Mouse (Mus musculus) heart, postnatal 0 days (tissue): ENCODE results near the gene Ptpn9. TPM values are rescaled to one million over a fixed set of nuclear protein-coding genes. Genes with fewer than 3 reads are reported as not detected.

Source experiments
- ATAC-seq: fragments of 200-750 bp; cut with Nextera tagmentation; 2 replicates; pipeline ENCODE4 v1.8.0; 2017; ENCODE audit warnings: low read depth, moderate number of reproducible peaks, moderate library complexity; ENCODE audit not compliant: insufficient read depth
- DNase-seq: peaks from one replicate; pipeline ENCODE4 v3.0.0-alpha.2; 2016; ENCODE audit warnings: low spot score
- H3K27ac ChIP-seq: fragments of 300-500 bp; sonication (generic); 2 replicates; pipeline ENCODE4 v1.5.1; 2014; ENCODE audit warnings: low read depth, mild to moderate bottlenecking
- H3K27me3 ChIP-seq: fragments of 300-500 bp; sonication (generic); 2 replicates; pipeline ENCODE4 v1.6.1; 2014; ENCODE audit warnings: low read length, mixed read lengths; ENCODE audit not compliant: control insufficient read depth, insufficient read depth
- H3K36me3 ChIP-seq: fragments of 300-500 bp; sonication (generic); replicated peaks from 2 replicates; pipeline ENCODE4 v1.6.1; 2014; ENCODE audit warnings: low read length, mixed read lengths; ENCODE audit not compliant: control insufficient read depth, insufficient read depth
- H3K4me1 ChIP-seq: fragments of 300-500 bp; sonication (generic); 2 replicates; pipeline ENCODE4 v1.6.1; 2014; ENCODE audit warnings: antibody characterized with exemption; ENCODE audit not compliant: control insufficient read depth, insufficient read depth
- H3K4me2 ChIP-seq: fragments of 300-500 bp; sonication (generic); 2 replicates; pipeline ENCODE4 v1.6.1; 2014; ENCODE audit warnings: low read depth, mild to moderate bottlenecking, low read length, moderate library complexity
- H3K4me3 ChIP-seq: fragments of 300-500 bp; sonication (generic); 2 replicates; pipeline ENCODE4 v1.5.1; 2014; ENCODE audit warnings: low read depth, low read length
- H3K9ac ChIP-seq: fragments of 300-500 bp; sonication (generic); replicated peaks from 2 replicates; pipeline ENCODE4 v1.6.1; 2014; ENCODE audit warnings: low read depth, low read length, mixed read lengths
- H3K9me3 ChIP-seq: fragments of 300-500 bp; sonication (generic); replicated peaks from 2 replicates; pipeline ENCODE4 v1.6.1; 2016; ENCODE audit warnings: low read length; ENCODE audit not compliant: control insufficient read depth
- CTCF ChIP-seq: IDR thresholded peaks from 2 replicates; pipeline ENCODE4 v1.5.1; 2016; ENCODE audit warnings: antibody characterized with exemption, control low read depth, low read depth
- EP300 ChIP-seq: IDR thresholded peaks from 2 replicates; pipeline ENCODE4 v1.6.1; 2016; ENCODE audit warnings: antibody characterized with exemption, low read depth
- WGBS: fragments of 180-500 bp; shearing (Covaris S2); extraction: QIAGEN DNeasy Blood & Tissue Kit; methylation state at CpG from one replicate; pipeline ENCODE4 v1.1.7; 2014; 5-methylcytosine and 5-hydroxymethylcytosine counted together
- polyA plus RNA-seq: library from polyadenylated mRNA; unstranded; fragments of >200 nt; fragmentation: Nextera tagmentation; extraction: Ambion mirVana; gene quantifications from 2 replicates; pipeline ENCODE4 v1.2.1, GENCODE M21; 2015
- total RNA-seq: library from RNA; depleted of rRNA; stranded (reverse); fragments of >200 nt; gene quantifications from 2 replicates; pipeline ENCODE4 v1.2.3, GENCODE M21; 2014; ENCODE audit warnings: low replicate concordance

Gene Ptpn9
- total and polyA plus RNA-seq, 2 experiments from 2014 or later, result 8.9 to 22.2 TPM

GRCm38 (mm10) chr9:56953562-56953961 is 41.2 kb upstream of the Ptpn9 start:
- Histone ChIP-seq H3K9me3 (no peaks in the 10 kb centered on the region), H3K4me1 (0 out of 2 replicates have a peak, but pooled peaks cover 5% of the 10 kb centered on the region), H3K36me3 (no peaks in the 10 kb centered on the region), H3K27me3 (no peaks in the 10 kb centered on the region), H3K9ac (no peak overlapping the region), H3K4me3 (no peak overlapping the region), H3K4me2 (no peak overlapping the region), H3K27ac (no peak overlapping the region)
- TF ChIP-seq CTCF (no peak), EP300 (no peak)
- DNase-seq (no peak), ATAC-seq (no peak)
- WGBS, result 91% methylated on average over 1 of the region's 1 CpGs

- Histone ChIP-seq H3K4me1 (no peaks in the 10 kb centered on the region), H3K4me2 (no peak overlapping the region), H3K9ac (no peak overlapping the region), H3K27me3 (no peaks in the 10 kb centered on the region), H3K9me3 (no peaks in the 10 kb centered on the region), H3K36me3 (peaks cover 4% of the 10 kb centered on the region; the same call in 1 of the 2 replicates), H3K4me3 (no peak overlapping the region), H3K27ac (no peak overlapping the region)
- TF ChIP-seq CTCF (no peak), EP300 (no peak)
- 69% methylated on average over 7 of the region's 7 CpGs for WGBS
- ATAC-seq (no peak), DNase-seq (no peak)
Measured at GRCm38 (mm10) chr9:56956966-56957675, 37.6 kb upstream of the Ptpn9 start.

- ATAC-seq, result no peak
- 83% methylated on average over 2 of the region's 2 CpGs for WGBS
- Histone ChIP-seq H3K4me1 (no peaks in the 10 kb centered on the region), H3K36me3 (peaks cover 13% of the 10 kb centered on the region), H3K4me3 (no peak overlapping the region), H3K9ac (no peak overlapping the region), H3K4me2 (no peak overlapping the region), H3K9me3 (no peaks in the 10 kb centered on the region), H3K27ac (no peak overlapping the region), H3K27me3 (no peaks in the 10 kb centered on the region)
- TF ChIP-seq CTCF (no peak), EP300 (no peak)
- DNase-seq, result no peak
Measured at GRCm38 (mm10) chr9:56958689-56959088, 36.0 kb upstream of the Ptpn9 start.

GRCm38 (mm10) chr9:56961591-56961990 is 33.1 kb upstream of the Ptpn9 start:
- H3K36me3 ChIP-seq, result peaks cover 17% of the 10 kb centered on the region
- no peaks in the 10 kb centered on the region for H3K9me3 ChIP-seq
- no peak overlapping the region for H3K9ac ChIP-seq
- 93% methylated on average over 3 of the region's 3 CpGs for WGBS
- H3K4me3 ChIP-seq, result no peak overlapping the region
- no peaks in the 10 kb centered on the region for H3K27me3 ChIP-seq
- no peak overlapping the region for H3K4me2 ChIP-seq
- TF ChIP-seq CTCF (no peak), EP300 (no peak)
- DNase-seq, result no peak
- ATAC-seq, result no peak
- no peaks in the 10 kb centered on the region for H3K4me1 ChIP-seq
- H3K27ac ChIP-seq, result no peak overlapping the region

- TF ChIP-seq CTCF, result no peak
- H3K9ac ChIP-seq, result no peak overlapping the region
- WGBS, result 61% methylated on average over 2 of the region's 2 CpGs
- H3K4me2 ChIP-seq, result no peak overlapping the region
- H3K27ac ChIP-seq, result no peak overlapping the region
- H3K4me1 ChIP-seq, result no peaks in the 10 kb centered on the region
- no peaks in the 10 kb centered on the region for H3K27me3 ChIP-seq
- peaks cover 6% of the 10 kb centered on the region; the same call in 1 of the 2 replicates for H3K36me3 ChIP-seq
- no peaks in the 10 kb centered on the region for H3K9me3 ChIP-seq
- no peak overlapping the region for H3K4me3 ChIP-seq
- DNase-seq (no peak), ATAC-seq (no peak)
Measured at GRCm38 (mm10) chr9:56970158-56970557, 24.6 kb upstream of the Ptpn9 start.

- TF ChIP-seq EP300 (no peak), CTCF (no peak)
- no peak overlapping the region for H3K27ac ChIP-seq
- H3K36me3 ChIP-seq, result peaks cover 12% of the 10 kb centered on the region; the same call in 1 of the 2 replicates
- no peak for ATAC-seq
- H3K9ac ChIP-seq, result no peak overlapping the region
- H3K4me3 ChIP-seq, result no peak overlapping the region
- H3K4me1 ChIP-seq, result no peaks in the 10 kb centered on the region
- DNase-seq, result no peak
- no peak overlapping the region for H3K4me2 ChIP-seq
- 60% methylated on average over 7 of the region's 8 CpGs for WGBS
- no peaks in the 10 kb centered on the region for H3K27me3 ChIP-seq
- H3K9me3 ChIP-seq, result no peaks in the 10 kb centered on the region
Measured at GRCm38 (mm10) chr9:56973960-56974524, 20.7 kb upstream of the Ptpn9 start.
